Mouse (Mus musculus): ENCODE results near the gene Pard3. TPM values are rescaled to one million over a fixed set of nuclear protein-coding genes. Genes with fewer than 3 reads are reported as not detected.

Pard3 gene
- polyA plus RNA-seq, 1 experiment from 2014 or later = 12.7 TPM

GRCm38 (mm10) chr8:127405815-127406214, 342.1 kb downstream of the Pard3 start:
- ATAC-seq (replicated peaks; ENCODE audit: extremely low read depth, insufficient read depth, low FRiP score) = no peak
- Histone ChIP-seq H3K27ac (ENCODE audit: low read length) (no peak overlapping the region), H3K9ac (ENCODE audit: low read length) (no peak overlapping the region), H3K36me3 (ENCODE audit: control insufficient read depth, insufficient read depth) (0 out of 2 replicates have a peak, but pooled peaks cover 6% of the 10 kb centered on the region), H3K4me1 (ENCODE audit: control insufficient read depth, insufficient read depth, low read length) (no peaks in the 10 kb centered on the region), H3K4me2 (ENCODE audit: low read depth, low read length) (no peak overlapping the region), H3K9me3 (replicated peaks; ENCODE audit: control insufficient read depth, low read length) (no peaks in the 10 kb centered on the region), H3K27me3 (ENCODE audit: control insufficient read depth, insufficient read depth, low read length) (no peaks in the 10 kb centered on the region), H3K4me3 (ENCODE audit: low read length) (no peak overlapping the region)

GRCm38 (mm10) chr8:127410606-127411005, 346.9 kb downstream of the Pard3 start:
- no peak for ATAC-seq (replicated peaks; ENCODE audit: extremely low read depth, insufficient read depth, low FRiP score)
- H3K4me2 ChIP-seq (ENCODE audit: low read depth, low read length) = no peak overlapping the region
- H3K9me3 ChIP-seq (replicated peaks; ENCODE audit: control insufficient read depth, low read length) = no peaks in the 10 kb centered on the region
- H3K27me3 ChIP-seq (ENCODE audit: control insufficient read depth, insufficient read depth, low read length) = no peaks in the 10 kb centered on the region
- 83% methylated on average over 12 of the region's 12 CpGs for WGBS
- no peak overlapping the region for H3K9ac ChIP-seq (ENCODE audit: low read length)
- no peaks in the 10 kb centered on the region for H3K4me1 ChIP-seq (ENCODE audit: control insufficient read depth, insufficient read depth, low read length)
- H3K27ac ChIP-seq (ENCODE audit: low read length) = no peak overlapping the region
- peaks cover 7% of the 10 kb centered on the region; the same call in 1 of the 2 replicates for H3K36me3 ChIP-seq (ENCODE audit: control insufficient read depth, insufficient read depth)
- H3K4me3 ChIP-seq (ENCODE audit: low read length) = no peak overlapping the region

- Histone ChIP-seq H3K9me3 (replicated peaks; ENCODE audit: control insufficient read depth, low read length) (no peaks in the 10 kb centered on the region), H3K27ac (ENCODE audit: low read length) (no peak overlapping the region), H3K36me3 (ENCODE audit: control insufficient read depth, insufficient read depth) (peaks cover 9% of the 10 kb centered on the region; the same call in 1 of the 2 replicates), H3K9ac (ENCODE audit: low read length) (no peak overlapping the region), H3K4me3 (ENCODE audit: low read length) (no peak overlapping the region), H3K27me3 (ENCODE audit: control insufficient read depth, insufficient read depth, low read length) (no peaks in the 10 kb centered on the region), H3K4me1 (ENCODE audit: control insufficient read depth, insufficient read depth, low read length) (no peaks in the 10 kb centered on the region), H3K4me2 (ENCODE audit: low read depth, low read length) (no peak overlapping the region)
- ATAC-seq (replicated peaks; ENCODE audit: extremely low read depth, insufficient read depth, low FRiP score) = no peak
- WGBS = 89% methylated on average over 4 of the region's 4 CpGs
These were observed 347.6 kb downstream of the Pard3 start for GRCm38 (mm10) chr8:127411190-127411848.

- H3K4me2 ChIP-seq (ENCODE audit: low read depth, low read length) = no peak overlapping the region
- ATAC-seq (replicated peaks; ENCODE audit: extremely low read depth, insufficient read depth, low FRiP score) = no peak
- no peaks in the 10 kb centered on the region for H3K9me3 ChIP-seq (replicated peaks; ENCODE audit: control insufficient read depth, low read length)
- H3K27me3 ChIP-seq (ENCODE audit: control insufficient read depth, insufficient read depth, low read length) = no peaks in the 10 kb centered on the region
- no peak overlapping the region for H3K27ac ChIP-seq (ENCODE audit: low read length)
- H3K9ac ChIP-seq (ENCODE audit: low read length) = no peak overlapping the region
- 72% methylated on average over 7 of the region's 7 CpGs for WGBS
- H3K4me1 ChIP-seq (ENCODE audit: control insufficient read depth, insufficient read depth, low read length) = no peaks in the 10 kb centered on the region
- H3K36me3 ChIP-seq (ENCODE audit: control insufficient read depth, insufficient read depth) = peaks cover 3% of the 10 kb centered on the region; the same call in 1 of the 2 replicates
- H3K4me3 ChIP-seq (ENCODE audit: low read length) = no peak overlapping the region
These were observed 359.3 kb downstream of the Pard3 start for GRCm38 (mm10) chr8:127423021-127423420.

- peaks cover 3% of the 10 kb centered on the region; the same call in 1 of the 2 replicates for H3K36me3 ChIP-seq (ENCODE audit: control insufficient read depth, insufficient read depth)
- H3K4me1 ChIP-seq (ENCODE audit: control insufficient read depth, insufficient read depth, low read length) = no peaks in the 10 kb centered on the region
- no peak overlapping the region for H3K27ac ChIP-seq (ENCODE audit: low read length)
- H3K4me3 ChIP-seq (ENCODE audit: low read length) = no peak overlapping the region
- no peaks in the 10 kb centered on the region for H3K9me3 ChIP-seq (replicated peaks; ENCODE audit: control insufficient read depth, low read length)
- ATAC-seq (replicated peaks; ENCODE audit: extremely low read depth, insufficient read depth, low FRiP score) = no peak
- 86% methylated on average over 13 of the region's 13 CpGs for WGBS
- no peak overlapping the region for H3K9ac ChIP-seq (ENCODE audit: low read length)
- no peak overlapping the region for H3K4me2 ChIP-seq (ENCODE audit: low read depth, low read length)
- H3K27me3 ChIP-seq (ENCODE audit: control insufficient read depth, insufficient read depth, low read length) = no peaks in the 10 kb centered on the region
These were observed 360.7 kb downstream of the Pard3 start for GRCm38 (mm10) chr8:127424211-127424916.

GRCm38 (mm10) chr8:127426857-127427256, 363.2 kb downstream of the Pard3 start:
- 81% methylated on average over 5 of the region's 5 CpGs for WGBS
- ATAC-seq (replicated peaks; ENCODE audit: extremely low read depth, insufficient read depth, low FRiP score) = no peak
- H3K27ac ChIP-seq (ENCODE audit: low read length) = no peak overlapping the region
- no peak overlapping the region for H3K4me3 ChIP-seq (ENCODE audit: low read length)
- H3K4me2 ChIP-seq (ENCODE audit: low read depth, low read length) = no peak overlapping the region
- no peaks in the 10 kb centered on the region for H3K4me1 ChIP-seq (ENCODE audit: control insufficient read depth, insufficient read depth, low read length)
- H3K9ac ChIP-seq (ENCODE audit: low read length) = no peak overlapping the region
- H3K36me3 ChIP-seq (ENCODE audit: control insufficient read depth, insufficient read depth) = peaks cover 3% of the 10 kb centered on the region; the same call in 1 of the 2 replicates
- H3K9me3 ChIP-seq (replicated peaks; ENCODE audit: control insufficient read depth, low read length) = no peaks in the 10 kb centered on the region
- no peaks in the 10 kb centered on the region for H3K27me3 ChIP-seq (ENCODE audit: control insufficient read depth, insufficient read depth, low read length)

GRCm38 (mm10) chr8:127428004-127428403, 364.3 kb downstream of the Pard3 start:
- no peaks in the 10 kb centered on the region for H3K4me1 ChIP-seq (ENCODE audit: control insufficient read depth, insufficient read depth, low read length)
- no peaks in the 10 kb centered on the region for H3K27me3 ChIP-seq (ENCODE audit: control insufficient read depth, insufficient read depth, low read length)
- no peaks in the 10 kb centered on the region for H3K9me3 ChIP-seq (replicated peaks; ENCODE audit: control insufficient read depth, low read length)
- no peak overlapping the region for H3K4me2 ChIP-seq (ENCODE audit: low read depth, low read length)
- H3K4me3 ChIP-seq (ENCODE audit: low read length) = no peak overlapping the region
- no peak overlapping the region for H3K9ac ChIP-seq (ENCODE audit: low read length)
- ATAC-seq (replicated peaks; ENCODE audit: extremely low read depth, insufficient read depth, low FRiP score) = no peak
- peaks cover 5% of the 10 kb centered on the region; the same call in 1 of the 2 replicates for H3K36me3 ChIP-seq (ENCODE audit: control insufficient read depth, insufficient read depth)
- 80% methylated on average over 7 of the region's 7 CpGs for WGBS
- H3K27ac ChIP-seq (ENCODE audit: low read length) = no peak overlapping the region

- WGBS = 79% methylated on average over 2 of the region's 2 CpGs
- no peak overlapping the region for H3K27ac ChIP-seq (ENCODE audit: low read length)
- peaks cover 7% of the 10 kb centered on the region; the same call in 1 of the 2 replicates for H3K36me3 ChIP-seq (ENCODE audit: control insufficient read depth, insufficient read depth)
- no peak overlapping the region for H3K4me2 ChIP-seq (ENCODE audit: low read depth, low read length)
- H3K27me3 ChIP-seq (ENCODE audit: control insufficient read depth, insufficient read depth, low read length) = no peaks in the 10 kb centered on the region
- H3K4me3 ChIP-seq (ENCODE audit: low read length) = no peak overlapping the region
- no peak overlapping the region for H3K9ac ChIP-seq (ENCODE audit: low read length)
- no peaks in the 10 kb centered on the region for H3K9me3 ChIP-seq (replicated peaks; ENCODE audit: control insufficient read depth, low read length)
- no peak for ATAC-seq (replicated peaks; ENCODE audit: extremely low read depth, insufficient read depth, low FRiP score)
- H3K4me1 ChIP-seq (ENCODE audit: control insufficient read depth, insufficient read depth, low read length) = no peaks in the 10 kb centered on the region
These were observed 367.5 kb downstream of the Pard3 start for GRCm38 (mm10) chr8:127431236-127431635.

- Histone ChIP-seq H3K9ac (ENCODE audit: low read length) (no peak overlapping the region), H3K27me3 (ENCODE audit: control insufficient read depth, insufficient read depth, low read length) (no peaks in the 10 kb centered on the region), H3K4me2 (ENCODE audit: low read depth, low read length) (no peak overlapping the region), H3K4me1 (ENCODE audit: control insufficient read depth, insufficient read depth, low read length) (peaks cover 28% of the 10 kb centered on the region), H3K27ac (ENCODE audit: low read length) (no peak overlapping the region), H3K4me3 (ENCODE audit: low read length) (no peak overlapping the region), H3K9me3 (replicated peaks; ENCODE audit: control insufficient read depth, low read length) (no peaks in the 10 kb centered on the region), H3K36me3 (ENCODE audit: control insufficient read depth, insufficient read depth) (peaks cover 4% of the 10 kb centered on the region; the same call in 1 of the 2 replicates)
- ATAC-seq (replicated peaks; ENCODE audit: extremely low read depth, insufficient read depth, low FRiP score) = no peak
- 85% methylated on average over 6 of the region's 6 CpGs for WGBS
These were observed 372.3 kb downstream of the Pard3 start for GRCm38 (mm10) chr8:127435975-127436374.
